Mouse (Mus musculus): ENCODE data around the gene Inpp5e.

The Inpp5e gene

GRCm38 (mm10) chr2:26359983-26360382 lies 49.0 kb downstream of the Inpp5e start:
- DNase-seq, result no peak

DNA sequence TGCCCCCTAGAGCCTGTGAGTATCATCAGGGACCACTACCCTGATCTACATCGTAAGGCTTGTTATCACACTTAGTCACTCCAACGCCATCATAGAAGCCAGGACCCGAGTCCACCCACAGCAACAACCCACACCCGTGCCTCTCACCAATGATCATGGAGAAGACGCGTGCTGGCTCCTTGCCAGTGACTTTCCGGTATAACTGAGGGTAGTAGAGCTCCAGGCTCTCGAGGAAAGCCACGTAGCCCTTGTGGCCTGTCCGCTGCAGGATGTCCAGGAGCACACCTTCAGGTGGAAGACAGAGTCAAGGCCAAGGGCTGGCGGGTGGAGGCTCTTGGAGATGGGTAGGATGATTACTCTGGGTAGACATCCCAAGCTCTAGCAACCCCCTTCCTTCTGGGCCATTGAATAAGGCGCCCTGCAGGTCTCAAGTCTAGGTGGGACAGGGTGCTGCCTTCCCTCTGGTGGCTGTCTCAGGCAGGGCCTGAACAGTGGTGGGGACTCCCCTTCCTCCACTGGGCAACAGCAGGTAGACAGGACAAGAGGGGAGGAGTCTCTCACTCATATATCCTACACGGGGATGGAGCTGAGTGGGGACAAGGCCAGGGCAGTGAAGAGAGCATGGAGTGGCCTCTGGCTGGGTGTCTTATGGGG lies 50.2 kb downstream of the Inpp5e start:
- DNase-seq, result no peak

GRCm38 (mm10) chr2:26357484-26357883 lies 51.5 kb downstream of the Inpp5e start:
- no peak for DNase-seq

DNA sequence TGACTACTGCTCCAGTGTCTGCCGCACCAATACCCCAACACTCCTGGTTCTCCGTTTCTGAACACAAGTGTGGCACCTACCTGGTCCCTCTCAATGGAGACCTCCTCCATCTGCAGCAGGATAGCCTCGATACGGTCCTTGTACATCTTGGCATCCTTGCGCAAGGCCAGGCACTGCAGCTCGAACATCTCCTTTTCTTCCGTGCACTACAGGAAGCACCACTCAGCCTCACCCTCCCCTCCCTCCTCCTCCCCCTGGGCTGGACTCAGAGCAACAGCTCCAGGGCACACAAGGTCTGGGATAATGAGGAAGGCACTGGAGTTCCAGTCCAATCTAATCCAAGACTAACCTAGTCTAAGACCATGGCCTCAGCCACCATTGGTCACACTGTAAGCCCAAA lies 52.3 kb downstream of the Inpp5e start:
- DNase-seq, result no peak

- DNase-seq, result no peak
Measured at GRCm38 (mm10) chr2:26356231-26356630, 52.8 kb downstream of the Inpp5e start.

DNA sequence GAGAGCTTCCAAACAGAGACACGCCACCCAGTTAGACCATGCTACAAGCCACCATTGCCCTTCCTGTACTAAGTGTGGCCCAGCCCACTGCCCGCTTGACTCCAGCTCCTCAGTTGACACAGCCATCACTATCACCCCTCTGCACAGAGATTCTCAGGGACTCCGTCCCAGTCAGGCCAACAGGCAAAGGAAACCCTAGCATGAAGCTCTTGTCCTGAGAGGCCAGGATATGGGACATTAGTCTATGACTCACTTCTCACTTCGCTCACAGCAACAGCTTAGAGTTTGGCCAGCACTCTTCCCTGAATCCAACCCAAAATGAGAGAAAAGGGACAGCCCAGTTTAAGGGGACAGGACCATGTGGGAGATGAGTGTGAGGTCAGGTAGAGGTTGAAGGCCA lies 54.6 kb downstream of the Inpp5e start:
- no peak for DNase-seq

- DNase-seq, result no peak
Measured at GRCm38 (mm10) chr2:26353066-26353980, 55.7 kb downstream of the Inpp5e start.

DNA sequence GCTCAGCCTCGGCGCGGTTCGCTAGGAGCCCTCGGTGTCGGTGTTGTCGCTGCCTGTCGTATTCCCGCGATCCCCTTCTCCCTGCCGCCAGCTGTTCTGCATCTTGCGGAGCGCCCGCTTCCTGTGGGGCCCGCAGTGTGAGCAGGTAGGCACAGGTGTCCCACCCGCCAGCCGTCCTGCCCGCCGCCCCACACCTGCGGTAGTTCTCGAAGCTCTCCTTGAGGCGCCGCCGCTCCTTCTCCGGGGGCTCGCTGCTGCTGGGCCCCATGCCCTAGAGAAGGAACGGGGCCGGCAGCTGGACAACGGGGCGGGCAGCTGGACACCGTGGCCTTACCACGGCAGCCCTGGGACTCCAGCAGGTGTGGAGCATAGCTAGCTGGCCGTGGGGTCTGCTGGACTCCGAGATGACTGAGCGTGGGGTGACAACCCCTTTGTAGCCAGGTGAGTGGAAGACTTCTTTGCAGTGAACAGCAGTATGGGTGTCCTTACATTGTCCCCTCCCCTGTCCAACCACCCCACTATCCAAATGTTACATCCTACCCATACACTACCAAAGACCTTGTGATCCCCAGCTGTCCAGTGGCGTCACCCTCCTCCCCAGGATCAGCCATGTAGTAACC lies 56.6 kb downstream of the Inpp5e start:
- no peak for DNase-seq

DNA sequence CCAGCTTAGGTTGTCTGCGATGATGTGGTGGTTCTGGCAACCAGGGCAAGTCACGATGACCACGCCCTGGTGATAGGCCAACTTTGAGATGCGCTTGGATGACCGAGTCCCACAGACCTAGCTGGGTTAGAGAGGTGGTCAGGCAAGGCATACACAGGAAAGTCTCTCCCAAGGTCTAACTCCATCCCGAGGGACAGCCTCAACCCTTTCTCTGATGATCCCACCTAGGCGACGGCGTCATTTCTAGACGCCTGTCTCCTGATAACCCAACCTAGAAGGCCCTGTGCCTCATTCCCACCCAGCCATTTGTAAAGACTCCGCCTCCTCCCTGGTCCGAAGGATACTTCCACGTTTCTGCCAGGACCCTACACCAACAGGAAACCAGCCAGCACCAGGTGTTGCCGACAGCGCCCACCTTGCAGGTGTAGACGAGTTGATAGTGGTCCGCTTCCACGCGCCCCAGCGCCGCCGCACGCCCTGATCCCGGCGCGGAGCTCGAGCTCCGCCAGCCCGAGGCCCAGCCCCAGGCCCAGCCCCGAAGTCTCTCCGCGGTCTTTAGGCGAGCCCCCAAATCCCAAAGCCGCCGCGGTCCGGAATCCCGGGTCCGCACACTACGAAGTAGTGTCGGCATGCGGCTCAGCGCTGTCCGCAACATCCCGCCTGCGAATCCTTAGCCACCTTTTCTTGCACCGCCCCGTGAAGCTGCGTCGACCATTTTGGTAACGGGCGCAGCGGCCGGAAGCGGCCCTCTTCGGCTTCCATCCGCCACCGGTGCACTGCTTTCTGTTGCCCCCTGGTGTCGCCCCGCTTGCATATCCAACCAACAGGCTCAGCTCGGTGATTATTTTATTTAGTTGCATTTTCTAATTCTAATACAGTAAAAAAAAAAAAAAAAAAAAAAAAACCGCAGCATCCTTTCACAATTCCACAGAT lies 57.4 kb downstream of the Inpp5e start, which contains the start of gene Dnlz:
Gene Dnlz (minus strand): TSS at position 753 of the 933 bp plus-strand sequence.
- peak; percentile 95 for DNase-seq

GRCm38 (mm10) chr2:26348241-26348640 lies 60.8 kb downstream of the Inpp5e start:
- DNase-seq, result peak; percentile 23
